Mouse (Mus musculus) heart, embryonic 13.5 days (tissue): ENCODE measurements around the gene Cyp2a22. TPM values are rescaled to one million over a fixed set of nuclear protein-coding genes. Genes with fewer than 3 reads are reported as not detected.

ENCODE experiments used
- polyA plus RNA-seq: library from polyadenylated mRNA; unstranded; fragments of >200 nt; fragmentation: Nextera tagmentation; extraction: Ambion mirVana; gene quantifications from 2 replicates; pipeline ENCODE4 v1.2.1, GENCODE M21; 2015

Gene Cyp2a22
- polyA plus RNA-seq, 1 experiment from 2014 or later, result not detected

Other genes starting within 250 kb of the Cyp2a22 start
- not detected in 2 replicates for gene Cyp2b19, start 182.2 kb downstream of the Cyp2a22 start, polyA plus RNA-seq
- gene Cyp2g1, start 130.5 kb downstream of the Cyp2a22 start, polyA plus RNA-seq, result not detected in 2 replicates
- not detected in 2 replicates for gene Cyp2a5, start 104.1 kb downstream of the Cyp2a22 start, polyA plus RNA-seq
- gene Cyp2a12, start 89.7 kb upstream of the Cyp2a22 start, polyA plus RNA-seq, result not detected in 2 replicates
- not detected in 2 replicates for gene Cyp2f2, start 180.5 kb upstream of the Cyp2a22 start, polyA plus RNA-seq
- 0.12 TPM in 1 of 2 replicates, not detected in the other for gene Cyp2t4, start 214.3 kb upstream of the Cyp2a22 start, polyA plus RNA-seq
- gene Egln2, start 227.4 kb upstream of the Cyp2a22 start, polyA plus RNA-seq, result 48.1 and 52.7 TPM in 2 replicates
- gene Rab4b, start 239.5 kb upstream of the Cyp2a22 start, polyA plus RNA-seq, result 48.6 and 48.8 TPM in 2 replicates
- gene Gm21983, start 241.7 kb upstream of the Cyp2a22 start, polyA plus RNA-seq, result 0.31 TPM in 1 of 2 replicates, not detected in the other
- gene Mia, start 241.8 kb upstream of the Cyp2a22 start, polyA plus RNA-seq, result 4.3 and 4.8 TPM in 2 replicates